Mouse (Mus musculus): ENCODE measurements around the gene Pde7b.

Gene Pde7b

DNA sequence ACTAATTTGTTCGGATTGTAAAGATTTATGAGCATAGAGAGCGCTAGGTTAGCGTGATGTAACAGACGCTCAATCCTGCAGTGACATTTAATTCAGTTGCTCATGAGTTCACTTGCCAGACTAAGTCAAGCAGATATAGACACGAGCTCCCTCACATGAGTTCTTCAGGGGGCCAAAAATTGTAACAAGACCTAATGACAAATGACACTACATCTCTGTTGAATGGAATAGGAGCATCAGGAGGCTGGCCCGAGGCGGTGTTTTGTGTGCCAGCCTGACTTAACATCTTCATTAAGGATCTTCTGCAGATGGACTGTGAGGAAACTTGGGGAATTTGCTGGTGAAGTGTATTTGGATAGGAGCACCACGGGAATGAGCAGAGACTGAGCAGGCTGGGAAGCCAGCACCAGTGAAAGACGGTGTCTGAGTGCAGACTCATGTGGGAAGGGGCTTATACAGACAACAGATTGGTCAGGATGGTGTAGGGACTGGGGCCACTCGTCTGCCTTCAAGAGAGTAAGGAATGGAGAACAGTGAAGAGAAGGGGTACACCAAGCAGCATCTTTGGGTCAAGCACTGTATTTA lies 303.5 kb downstream of the Pde7b start:
- no peak for DNase-seq (ENCODE audit: low spot score)

DNA sequence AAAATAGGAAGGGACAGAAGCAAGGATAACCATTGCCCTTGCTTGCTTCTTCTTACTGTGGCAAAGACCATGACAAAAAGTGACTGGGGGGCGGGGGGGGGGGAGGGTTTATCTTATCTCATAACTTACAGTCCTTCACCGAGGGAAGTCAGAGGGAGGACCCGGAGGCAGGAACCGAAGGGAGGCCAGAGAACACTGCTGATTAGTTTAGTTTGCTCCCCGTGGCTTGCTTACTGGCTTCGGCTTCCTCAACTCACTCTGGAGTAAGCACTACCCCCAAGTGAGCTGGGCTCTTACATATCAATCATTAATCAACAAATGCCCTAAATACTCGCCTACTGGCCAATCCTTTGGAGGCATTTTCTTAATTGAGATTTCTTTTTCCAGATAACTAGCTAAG lies 304.6 kb downstream of the Pde7b start:
- no peak for DNase-seq (ENCODE audit: low spot score)

DNA sequence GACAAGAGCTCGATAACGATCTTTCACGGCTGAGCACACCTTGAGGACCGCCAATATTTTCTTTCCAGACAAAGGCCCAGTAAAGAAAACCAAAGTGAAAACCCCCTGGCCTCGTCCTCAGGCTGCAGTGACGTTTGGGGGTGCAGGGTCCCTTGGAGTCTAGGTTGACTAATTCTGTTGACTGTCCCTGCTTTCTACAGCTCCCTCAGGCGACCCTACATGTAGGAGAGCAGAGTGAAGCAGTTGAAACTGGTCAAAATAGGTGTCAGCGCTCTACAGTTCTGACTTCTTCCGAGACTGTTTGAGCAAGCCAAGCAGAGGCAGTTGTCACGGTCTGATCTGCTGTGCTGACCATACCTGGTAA lies 306.0 kb downstream of the Pde7b start:
- DNase-seq (ENCODE audit: low spot score): no peak

DNA sequence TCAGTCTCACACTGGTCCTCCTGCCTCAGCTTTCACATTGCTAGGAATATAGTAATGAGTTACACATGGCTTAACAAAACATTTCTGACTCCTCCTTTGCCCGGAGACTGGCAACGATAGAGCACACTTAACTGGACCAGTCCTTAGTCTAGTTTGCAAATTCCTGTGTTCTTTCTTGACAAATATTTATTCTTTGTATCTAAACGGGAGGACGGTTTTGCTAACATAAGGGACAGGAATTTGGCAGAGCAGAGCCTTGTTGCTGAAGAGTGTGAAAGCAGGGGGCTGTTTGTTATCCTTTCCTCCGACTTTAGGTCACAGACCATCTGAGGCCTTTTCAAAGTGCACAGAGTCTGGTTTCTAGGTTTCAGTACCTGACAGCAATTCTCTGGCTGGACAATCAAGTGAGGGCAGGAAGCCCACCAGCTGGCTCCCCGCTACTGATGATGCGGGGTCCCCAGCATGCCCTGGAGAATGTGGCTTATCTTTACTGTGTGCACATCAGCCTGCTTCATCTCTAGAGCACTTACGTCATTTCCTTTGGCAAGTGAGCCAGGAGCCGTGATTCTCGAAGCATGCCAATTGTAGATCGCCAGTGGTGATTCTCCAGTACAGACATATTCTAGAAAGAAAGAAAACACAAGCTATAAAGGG lies 306.5 kb downstream of the Pde7b start:
- no peak for DNase-seq (ENCODE audit: low spot score)

DNA sequence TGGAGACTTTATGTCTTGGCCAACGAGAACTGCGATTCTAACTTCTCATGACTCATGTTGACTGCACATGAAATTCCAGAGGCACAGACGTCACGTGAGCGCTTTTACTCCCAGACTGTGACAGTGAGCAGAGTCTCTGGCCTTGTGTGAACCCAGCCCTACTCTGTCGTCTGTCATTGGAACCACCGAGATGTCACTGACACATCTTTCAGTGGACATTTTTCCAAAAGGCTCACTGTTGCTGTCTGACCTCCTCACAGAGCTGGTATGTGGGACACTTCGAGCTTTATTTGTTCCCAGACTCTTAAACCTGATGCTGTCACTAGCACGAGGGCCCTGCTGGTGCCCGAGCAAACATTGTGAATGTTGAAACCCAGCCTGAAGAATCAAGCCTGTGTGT lies 315.7 kb downstream of the Pde7b start:
- DNase-seq (ENCODE audit: low spot score): no peak

DNA sequence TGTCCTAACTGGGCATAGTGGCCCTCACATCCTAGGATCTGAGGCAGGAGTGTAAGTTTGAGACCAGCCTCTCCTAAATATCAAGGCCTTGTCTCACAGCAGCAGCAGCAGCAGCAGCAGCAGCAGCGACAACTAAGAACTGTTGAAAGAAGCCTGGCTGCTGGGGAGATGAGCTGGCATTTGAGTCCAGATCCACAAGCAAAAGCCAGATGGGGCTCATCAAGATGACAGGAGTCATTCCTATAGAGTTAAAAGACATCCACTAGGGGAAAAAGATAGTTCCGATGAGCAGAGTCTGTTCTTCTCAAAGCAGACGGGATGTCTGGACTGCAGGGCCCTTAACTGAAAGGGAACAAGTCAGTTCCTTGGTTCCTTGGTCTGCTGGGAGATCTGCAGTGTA lies 316.5 kb downstream of the Pde7b start:
- DNase-seq (ENCODE audit: low spot score): no peak

DNA sequence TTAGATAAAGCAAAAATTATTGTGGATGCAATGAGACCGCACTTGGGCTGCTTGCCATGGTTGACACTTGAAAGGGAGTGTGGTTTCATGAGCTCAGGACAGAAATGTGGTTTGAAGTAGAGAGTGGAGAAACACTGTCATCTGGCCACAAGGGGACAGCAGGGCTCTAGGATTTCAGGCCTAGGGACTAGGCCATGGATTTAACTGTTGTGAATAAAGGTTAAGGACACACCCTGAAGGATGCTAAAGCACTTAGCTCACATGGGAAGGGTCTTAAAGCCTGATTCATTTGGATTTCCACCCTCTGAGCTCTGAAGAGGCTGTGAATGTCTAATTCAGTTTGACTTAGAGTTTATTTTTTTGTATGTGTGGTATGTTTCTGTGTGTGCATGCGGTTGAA lies 319.4 kb downstream of the Pde7b start:
- DNase-seq (ENCODE audit: low spot score): no peak

DNA sequence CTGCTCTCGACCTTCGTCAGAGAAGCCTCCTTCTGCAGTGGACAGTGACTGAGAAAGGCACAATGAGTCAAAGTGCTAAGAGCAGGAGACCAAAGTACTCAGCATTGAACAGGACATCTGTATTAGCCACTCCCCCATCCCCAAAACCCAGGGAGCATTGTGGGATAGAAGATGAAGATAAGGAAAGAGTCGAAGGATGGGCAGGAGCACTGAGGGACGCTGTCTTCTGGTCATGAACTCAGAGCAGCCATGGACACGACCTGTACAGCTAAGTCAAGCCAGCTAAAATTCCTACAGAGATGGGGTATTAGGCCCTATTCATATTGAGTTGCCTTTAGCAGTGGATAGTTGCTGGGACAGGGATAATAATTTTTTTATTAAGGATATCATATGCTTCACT lies 321.9 kb downstream of the Pde7b start:
- no peak for DNase-seq (ENCODE audit: low spot score)

DNA sequence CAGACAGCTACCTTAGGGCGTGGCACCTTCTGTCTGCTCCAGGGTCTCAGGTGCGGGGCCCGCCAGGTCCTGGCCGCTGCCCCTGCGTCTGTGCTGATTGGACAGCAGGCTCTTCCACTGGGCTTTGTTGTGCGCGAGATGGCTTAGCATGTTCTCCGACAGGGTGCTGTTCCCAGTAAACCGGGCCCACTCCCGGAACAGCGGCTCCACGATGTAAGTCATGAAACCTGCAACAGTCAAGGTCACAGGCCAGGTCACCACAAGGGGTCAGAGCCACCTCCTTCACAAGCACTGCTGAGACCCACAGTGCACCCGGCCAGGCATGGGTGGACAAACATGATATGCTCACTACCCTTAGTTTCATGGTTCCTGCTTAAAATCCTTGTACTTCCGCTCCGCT lies 324.5 kb downstream of the Pde7b start:
- no peak for DNase-seq (ENCODE audit: low spot score)

DNA sequence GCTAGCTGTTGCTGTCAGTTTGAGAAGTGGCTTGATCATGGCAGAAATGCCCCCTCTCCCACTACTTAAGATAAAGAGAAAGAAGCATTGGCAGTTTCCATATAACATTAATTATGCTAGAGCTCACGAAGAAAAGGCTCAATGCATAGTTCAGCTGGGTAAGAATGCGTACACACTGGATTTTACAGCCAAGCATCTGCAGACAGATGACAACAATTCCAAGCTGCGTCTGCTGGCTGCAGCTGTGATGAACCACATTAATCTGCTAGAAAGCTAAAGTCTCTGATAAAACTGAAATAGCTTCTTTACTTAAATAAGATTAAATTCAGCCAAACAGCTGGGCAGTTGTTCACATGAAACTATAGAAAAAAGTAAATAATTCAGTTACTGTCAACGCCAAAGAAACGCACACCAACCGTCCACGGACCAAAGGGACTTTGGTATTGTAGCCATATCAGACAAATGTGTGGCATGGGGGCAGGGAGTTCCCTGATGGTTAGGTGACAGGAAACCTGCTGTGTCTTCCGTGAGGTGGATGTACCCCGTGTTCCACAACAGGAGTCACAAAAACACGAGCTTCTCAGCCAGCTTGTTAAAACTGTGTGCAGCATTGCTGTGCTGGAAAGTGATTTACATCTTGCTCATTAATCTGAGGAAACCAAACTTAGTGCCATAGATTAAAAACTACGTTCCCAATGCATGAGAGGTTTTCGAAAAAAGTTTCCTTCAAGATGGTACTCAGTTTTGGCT lies 326.1 kb downstream of the Pde7b start:
- DNase-seq (ENCODE audit: low spot score): no peak

DNA sequence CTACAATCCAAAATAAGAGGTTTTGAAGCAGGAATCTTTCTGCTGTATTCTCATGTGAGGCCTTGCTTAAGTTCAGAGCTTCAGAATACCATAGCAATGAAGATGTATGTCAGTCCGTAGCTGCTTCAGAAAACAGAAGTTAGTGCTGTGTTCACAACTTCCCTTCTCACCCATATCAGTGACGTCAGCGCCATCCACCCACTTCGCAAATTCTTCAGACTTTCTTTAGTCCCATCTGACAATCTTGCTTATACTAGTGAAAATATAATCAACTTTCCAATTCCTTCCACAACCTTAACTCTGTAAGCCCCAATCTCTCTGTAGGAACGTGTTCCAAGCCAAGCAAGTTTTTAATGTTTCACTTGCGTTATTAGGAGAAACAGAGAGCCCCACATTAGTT lies 326.7 kb downstream of the Pde7b start:
- no peak for DNase-seq (ENCODE audit: low spot score)

DNA sequence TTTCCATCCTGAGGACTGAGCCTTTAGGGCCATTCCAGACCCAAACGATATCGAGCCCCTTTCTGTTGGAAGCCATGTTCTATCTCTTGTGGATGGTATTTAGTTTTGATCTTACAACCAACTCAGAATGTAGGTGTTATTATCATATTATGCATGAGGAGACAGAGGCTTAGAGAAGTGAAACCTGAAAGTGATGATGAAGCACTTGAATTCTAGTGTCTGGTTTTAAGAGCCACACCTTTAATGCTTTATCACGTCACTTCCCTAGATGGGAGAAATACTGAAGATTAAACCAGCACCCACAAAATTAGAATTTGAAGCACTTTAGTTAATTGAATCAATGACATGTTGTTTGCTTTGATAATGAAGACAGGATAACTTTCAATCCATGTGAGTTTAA lies 329.1 kb downstream of the Pde7b start:
- no peak for DNase-seq (ENCODE audit: low spot score)

DNA sequence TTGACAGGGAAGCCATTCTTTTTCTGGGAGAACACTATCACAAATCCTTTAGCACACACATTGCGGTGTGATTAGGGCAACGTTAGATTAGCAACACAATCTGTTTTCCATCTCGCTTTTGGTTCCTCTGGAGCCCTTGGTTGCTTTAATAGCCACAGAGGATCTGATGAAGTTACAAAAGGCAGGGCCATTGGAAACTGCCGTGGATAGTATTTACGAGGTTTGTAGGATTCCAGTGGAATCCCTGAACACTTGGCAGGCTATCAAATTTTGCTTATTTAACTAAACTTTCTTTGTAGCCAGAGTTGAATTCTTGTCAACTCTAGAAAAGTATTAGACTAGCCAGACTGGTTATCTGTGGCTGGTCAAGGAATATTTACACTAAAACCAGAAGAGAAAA lies 330.1 kb downstream of the Pde7b start:
- DNase-seq (ENCODE audit: low spot score): no peak

DNA sequence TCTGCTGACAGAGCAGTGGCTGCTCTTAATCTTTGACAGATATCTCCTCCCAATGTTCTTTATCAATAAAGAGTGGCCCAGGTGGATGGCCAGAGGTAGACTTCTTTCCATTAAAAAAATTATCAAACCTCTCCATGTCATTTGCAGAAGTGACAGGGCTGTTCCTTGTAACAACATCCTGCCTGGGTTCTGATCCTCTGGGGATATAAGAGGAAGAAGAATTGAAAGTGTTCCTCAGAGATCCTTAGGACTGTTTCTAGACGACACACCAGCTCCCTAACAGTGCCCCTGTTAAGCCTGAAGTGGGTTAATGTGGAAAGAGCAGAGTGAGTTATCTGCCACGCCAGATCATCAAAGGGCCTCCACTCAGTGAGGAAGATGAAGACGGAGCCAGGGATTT lies 334.3 kb downstream of the Pde7b start:
- no peak for DNase-seq (ENCODE audit: low spot score)

DNA sequence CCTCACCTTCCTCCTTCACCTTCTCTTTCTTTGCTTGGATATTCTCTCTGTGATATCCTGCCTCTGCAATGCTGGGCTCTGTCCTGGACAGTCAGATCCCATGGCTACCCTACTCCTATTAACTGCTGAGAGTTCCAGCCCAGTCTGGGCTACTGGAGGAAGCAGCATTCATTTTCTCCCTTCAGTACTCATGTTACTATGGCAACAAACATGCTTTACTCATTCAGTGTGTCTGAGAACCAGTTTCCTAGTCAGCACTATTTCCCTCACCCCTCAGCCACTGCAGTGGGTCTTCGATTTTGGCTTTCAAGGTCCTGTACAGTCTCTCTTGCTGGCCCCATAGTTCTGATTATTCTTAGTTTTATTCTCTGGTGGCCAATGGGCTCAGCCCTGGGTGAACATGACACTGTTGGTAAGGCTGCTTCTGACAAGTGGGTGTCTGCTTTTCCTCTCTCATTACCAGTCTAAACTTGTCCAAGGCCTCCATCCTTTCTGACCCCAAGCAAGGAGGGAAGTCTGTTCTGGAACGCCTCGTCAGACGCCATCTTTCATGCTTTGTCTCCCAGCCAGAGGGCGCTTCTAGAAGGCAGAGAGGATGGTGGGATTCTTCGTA lies 342.0 kb downstream of the Pde7b start:
- no peak for DNase-seq (ENCODE audit: low spot score)

DNA sequence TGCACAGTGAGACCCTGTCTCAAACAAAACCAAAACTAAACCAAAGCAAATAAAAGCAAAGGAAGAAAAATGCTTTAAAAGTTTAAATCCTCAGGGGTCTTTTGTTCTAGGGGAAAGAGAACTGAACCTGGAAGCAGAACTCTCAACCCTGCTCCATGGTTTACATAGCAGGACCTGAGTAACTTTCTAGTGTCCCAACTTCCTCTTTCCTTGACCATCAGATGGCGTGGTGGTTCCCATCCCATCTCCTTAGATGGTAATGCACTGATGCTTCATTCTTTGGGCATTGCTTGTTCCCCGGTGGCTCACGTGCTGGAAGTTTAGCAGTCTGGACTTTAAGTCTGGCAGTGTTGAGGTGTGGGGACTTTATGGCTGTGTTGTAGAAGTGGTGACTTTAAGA lies 343.5 kb downstream of the Pde7b start:
- no peak for DNase-seq (ENCODE audit: low spot score)

DNA sequence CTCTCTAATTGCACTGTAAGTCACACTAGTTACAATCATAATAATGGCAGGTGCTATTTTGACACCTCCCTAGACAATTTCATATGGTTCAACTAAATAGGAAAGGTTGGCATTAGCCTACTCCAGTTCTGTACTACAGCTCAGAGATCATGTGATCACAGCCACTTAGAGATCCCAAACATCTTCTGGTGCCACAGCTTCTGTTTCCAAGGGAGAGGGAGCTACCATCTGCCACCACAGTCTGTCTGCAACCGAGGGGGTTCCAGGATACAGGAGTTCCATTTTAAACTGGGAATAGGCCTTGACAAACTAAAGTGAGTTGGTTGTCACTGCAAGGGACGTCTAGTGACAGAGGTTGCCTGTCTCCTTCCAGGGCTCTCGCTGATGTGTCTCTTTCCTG lies 344.1 kb downstream of the Pde7b start:
- no peak for DNase-seq (ENCODE audit: low spot score)

DNA sequence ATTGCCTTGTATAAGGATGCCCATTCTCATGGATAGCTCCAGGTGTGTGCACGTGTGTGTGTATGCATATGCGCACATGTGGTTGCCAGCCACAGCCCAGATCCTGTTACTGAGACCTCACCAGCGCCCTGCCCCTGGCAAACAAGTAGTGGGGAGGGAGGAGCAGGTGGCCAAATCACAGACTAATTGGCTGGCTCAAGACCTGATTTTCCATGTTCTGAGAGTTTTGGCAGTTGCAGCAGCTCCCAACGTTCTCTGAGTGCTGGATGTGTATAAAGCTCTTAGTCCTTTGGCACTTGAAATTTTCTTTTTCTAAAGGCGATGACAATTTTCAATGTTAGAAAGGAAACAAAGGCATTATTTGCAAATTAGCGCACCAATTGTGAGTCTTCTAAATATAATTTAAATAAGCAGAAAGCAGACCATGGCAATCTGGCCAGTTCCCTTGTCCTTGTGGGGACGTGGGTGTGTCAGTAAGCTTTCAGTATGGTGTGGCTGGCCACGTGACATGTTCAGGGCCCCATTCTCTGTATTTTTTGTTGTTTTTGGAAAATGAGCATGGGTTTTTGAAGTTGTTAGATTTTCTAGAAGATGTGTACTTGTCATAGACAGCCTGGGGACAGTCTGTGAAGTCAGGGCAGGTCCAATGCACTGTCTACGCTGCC lies 345.7 kb downstream of the Pde7b start:
- DNase-seq (ENCODE audit: low spot score): no peak

DNA sequence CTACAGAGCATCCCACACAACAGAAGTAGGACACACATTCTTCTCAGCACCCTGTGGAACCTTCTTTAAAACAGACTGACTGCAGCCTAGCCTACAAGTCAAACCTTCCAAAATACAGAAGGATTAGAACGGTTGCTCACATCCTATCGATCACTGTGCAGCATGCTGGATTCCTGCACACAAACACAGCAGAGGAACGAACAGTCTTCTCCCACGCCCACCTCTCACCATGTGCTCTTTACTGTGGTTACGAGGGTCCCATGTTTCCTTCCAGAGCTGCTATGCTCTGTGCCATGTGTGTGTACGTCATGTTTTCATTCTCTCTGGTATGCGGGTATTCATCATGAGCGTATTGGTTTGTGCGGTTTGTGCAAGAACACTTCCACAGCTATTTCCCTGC lies 347.3 kb downstream of the Pde7b start:
- DNase-seq (ENCODE audit: low spot score): no peak

DNA sequence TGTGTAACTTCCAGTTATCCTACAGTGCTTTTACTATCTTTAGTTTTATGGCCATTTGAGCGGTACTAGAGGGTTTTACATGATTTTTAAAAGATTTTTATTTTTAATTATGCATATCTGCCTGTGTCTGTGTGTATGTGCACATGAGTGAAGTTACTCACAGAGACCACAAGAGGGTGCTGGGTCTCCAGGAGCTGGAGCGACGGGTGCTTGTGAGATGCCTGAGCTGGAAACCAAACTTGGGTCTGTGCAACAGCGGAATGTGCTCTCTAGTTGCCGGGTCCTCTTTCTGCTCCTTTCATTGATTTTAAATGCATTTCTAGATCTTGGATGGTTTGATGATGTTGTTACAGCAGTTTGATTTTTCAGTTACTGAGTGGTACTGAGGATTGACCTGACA lies 352.8 kb downstream of the Pde7b start:
- no peak for DNase-seq (ENCODE audit: low spot score)

DNA sequence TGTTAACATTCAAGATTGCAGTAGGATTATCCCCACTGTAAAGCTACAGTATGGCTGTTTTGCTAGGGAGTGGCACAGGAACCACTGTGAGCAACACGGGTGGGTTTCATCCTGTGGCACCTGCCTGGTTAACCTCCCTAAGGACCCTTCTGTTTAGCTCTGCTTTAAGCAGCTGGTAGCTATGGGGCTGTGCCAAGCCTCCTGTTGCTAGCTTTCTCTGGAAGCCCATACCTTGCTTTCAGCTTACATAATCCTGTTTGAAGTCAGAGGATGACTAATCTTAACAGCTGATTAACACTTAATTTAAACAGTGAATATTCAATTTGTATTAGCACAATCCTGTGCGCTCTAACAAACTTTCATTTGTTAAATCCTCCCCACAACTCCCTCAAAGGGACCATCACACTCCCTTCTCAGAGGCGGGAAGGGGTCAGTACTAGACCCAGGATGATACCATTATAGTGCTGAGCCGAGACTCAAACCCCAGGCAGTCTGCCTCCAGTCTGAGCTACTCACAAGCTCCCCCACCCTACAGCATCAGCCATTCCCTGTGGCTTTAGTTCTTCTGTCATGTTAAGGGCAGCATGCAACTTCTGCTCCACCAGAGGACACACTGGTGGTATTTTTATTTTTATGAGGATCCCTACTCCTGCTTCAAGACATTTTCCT lies 362.3 kb downstream of the Pde7b start:
- DNase-seq (ENCODE audit: low spot score): no peak

Data from ovary, postnatal 10 days (tissue).